Mouse (Mus musculus): ENCODE measurements around the gene Hoxb8.

Gene Hoxb8

GRCm38 (mm10) chr11:96267021-96267920, 14.4 kb upstream of the Hoxb8 start:
- DNase-seq (ENCODE audit: low read depth in 2 of 2, low spot score in 2 of 2), result no peak

GRCm38 (mm10) chr11:96268031-96268745, 13.5 kb upstream of the Hoxb8 start:
- no peak for DNase-seq (ENCODE audit: low read depth in 2 of 2, low spot score in 2 of 2)

GRCm38 (mm10) chr11:96269869-96270268, 11.8 kb upstream of the Hoxb8 start:
- no peak for DNase-seq (ENCODE audit: low read depth in 2 of 2, low spot score in 2 of 2)

- peak in 1 of 2 experiments; percentile 49 for DNase-seq (ENCODE audit: low read depth in 2 of 2, low spot score in 2 of 2)
Observed at GRCm38 (mm10) chr11:96270996-96271540, 10.6 kb upstream of the Hoxb8 start, which contains the start of gene Hoxb9. Gene Hoxb9, plus strand, starts transcription at chr11:96271457.

- DNase-seq (ENCODE audit: low read depth in 2 of 2, low spot score in 2 of 2), result no peak
Observed at GRCm38 (mm10) chr11:96271541-96272011, 10.1 kb upstream of the Hoxb8 start.

- DNase-seq (ENCODE audit: low read depth in 2 of 2, low spot score in 2 of 2), result no peak
Observed at GRCm38 (mm10) chr11:96272024-96272921, 9.4 kb upstream of the Hoxb8 start.

GRCm38 (mm10) chr11:96274428-96274827, 7.3 kb upstream of the Hoxb8 start:
- no peak for DNase-seq (ENCODE audit: low read depth in 2 of 2, low spot score in 2 of 2)

GRCm38 (mm10) chr11:96275896-96276295, 5.8 kb upstream of the Hoxb8 start:
- DNase-seq (ENCODE audit: low read depth in 2 of 2, low spot score in 2 of 2), result no peak

- DNase-seq (ENCODE audit: low read depth in 2 of 2, low spot score in 2 of 2), result no peak
Observed at GRCm38 (mm10) chr11:96277151-96278044, 4.3 kb upstream of the Hoxb8 start.

GRCm38 (mm10) chr11:96278324-96278723, 3.4 kb upstream of the Hoxb8 start:
- no peak for DNase-seq (ENCODE audit: low read depth in 2 of 2, low spot score in 2 of 2)

GRCm38 (mm10) chr11:96278773-96279172, 2.9 kb upstream of the Hoxb8 start:
- peak; percentile 80 to 85 for DNase-seq (ENCODE audit: low read depth in 2 of 2, low spot score in 2 of 2)

- DNase-seq (ENCODE audit: low read depth in 2 of 2, low spot score in 2 of 2), result no peak
Observed at GRCm38 (mm10) chr11:96279421-96280233, 2.1 kb upstream of the Hoxb8 start.

GRCm38 (mm10) chr11:96280399-96281378, 1.0 kb upstream of the Hoxb8 start:
- no peak for DNase-seq (ENCODE audit: low read depth in 2 of 2, low spot score in 2 of 2)

- no peak for DNase-seq (ENCODE audit: low read depth in 2 of 2, low spot score in 2 of 2)
Observed at GRCm38 (mm10) chr11:96281396-96281795, 309 bp upstream of the Hoxb8 start.

- DNase-seq (ENCODE audit: low read depth in 2 of 2, low spot score in 2 of 2), result no peak
Observed at GRCm38 (mm10) chr11:96282795-96283430, 1.2 kb downstream of the Hoxb8 start.

- peak in 1 of 2 experiments; percentile 44 for DNase-seq (ENCODE audit: low read depth in 2 of 2, low spot score in 2 of 2)
Observed at GRCm38 (mm10) chr11:96284041-96284749, 2.5 kb downstream of the Hoxb8 start.

Data from CD8-positive naive resting alpha-beta T cell, adult 2 months (primary cell).